Mouse (Mus musculus): ENCODE measurements around the gene Polr3h.

DNA sequence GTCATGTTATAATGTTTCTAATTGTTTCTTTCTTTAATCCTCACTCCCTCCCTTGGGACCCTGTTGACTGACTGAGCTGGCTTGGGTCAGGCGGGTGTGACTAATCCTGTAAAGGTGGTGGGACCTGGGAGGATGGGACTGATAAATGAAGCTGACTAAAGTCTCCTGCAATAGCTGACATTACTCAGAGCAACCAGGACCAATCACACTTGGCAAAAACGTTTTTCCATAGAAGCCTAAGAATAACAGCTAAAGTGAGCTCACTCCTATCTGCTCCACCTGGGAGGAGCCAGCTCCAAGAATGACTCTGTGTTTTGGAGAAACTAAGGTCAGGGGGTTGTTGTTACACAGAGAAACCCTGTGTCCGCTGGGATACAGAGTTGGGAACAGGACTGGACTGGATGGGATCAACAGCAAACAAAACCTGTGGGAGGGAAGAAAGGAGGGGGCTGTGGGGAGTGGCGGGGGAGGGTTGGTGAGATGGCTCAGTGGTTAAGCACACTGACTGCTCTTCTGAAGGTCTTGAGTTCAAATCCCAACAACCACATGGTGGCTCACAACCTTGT, 39.0 kb upstream of the Polr3h start:
- TF ChIP-seq EP300 (IDR thresholded peaks at IDR 0.05; ENCODE audit: low read length) (no peak), BHLHE40 (IDR thresholded peaks at IDR 0.05; ENCODE audit: low read depth, low read length) (0 out of 2 replicates have a peak, but pooled peaks have one; percentile 22), RCOR1 (conservative IDR thresholded peaks at IDR 0.05; ENCODE audit: low read depth, low read length) (no peak), CTCF (conservative IDR thresholded peaks at IDR 0.05 in 1 of 2, IDR thresholded peaks at IDR 0.05 in 1 of 2; ENCODE audit: low read depth in 2 of 2, low read length in 2 of 2) (no peak), POLR2A (IDR thresholded peaks at IDR 0.05; ENCODE audit: low read depth, low read length) (no peak), TBP (conservative IDR thresholded peaks at IDR 0.05; ENCODE audit: low read depth, low read length) (no peak), ETS1 (conservative IDR thresholded peaks at IDR 0.05; ENCODE audit: low read depth, low read length) (no peak), MEF2A (IDR thresholded peaks at IDR 0.05; ENCODE audit: borderline replicate concordance, low read depth, low read length) (no peak), USF1 (IDR thresholded peaks at IDR 0.05; ENCODE audit: low read depth, low read length) (no peak), SMC3 (IDR thresholded peaks at IDR 0.05; ENCODE audit: low read depth, low read length) (no peak), E2F4 (IDR thresholded peaks at IDR 0.05; ENCODE audit: insufficient replicate concordance, low read depth, low read length) (no peak), MAFK (IDR thresholded peaks at IDR 0.05; ENCODE audit: insufficient replicate concordance, low read length) (no peak), IRF4 (IDR thresholded peaks at IDR 0.05; ENCODE audit: low read depth, low read length) (no peak)

Data from CH12.LX (cell line).